Mouse (Mus musculus) liver, adult (tissue): ENCODE measurements around the gene Fam219a.

Experiments used
- GATA4 ChIP-seq: IDR thresholded peaks from 2 replicates; pipeline ENCODE4 v1.6.1; 2014; ENCODE audit warnings: mild to moderate bottlenecking, low read length; ENCODE audit not compliant: insufficient replicate concordance

Fam219a gene

DNA sequence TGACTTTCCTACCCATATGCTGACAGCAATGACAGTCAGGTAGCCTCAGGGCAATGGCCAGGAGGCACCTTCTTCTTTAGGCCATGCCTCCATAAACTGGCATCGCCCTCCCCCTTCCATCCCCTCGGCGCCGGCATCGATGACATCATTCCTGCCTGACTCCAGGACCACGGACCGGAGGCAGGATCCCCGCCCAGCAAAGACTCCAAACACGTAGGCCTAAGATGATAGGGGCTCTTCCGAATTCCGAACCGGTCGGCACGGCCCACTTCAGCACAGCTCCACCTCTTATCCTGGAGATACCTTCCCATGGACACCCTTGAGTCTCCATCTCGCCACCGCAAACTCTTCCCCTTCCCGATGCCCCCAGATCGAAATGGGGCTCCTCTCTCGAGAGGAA lies 1.1 kb downstream of the Fam219a start:
- TF ChIP-seq GATA4 = peak; percentile 40; the same call in 1 of the 2 replicates

DNA sequence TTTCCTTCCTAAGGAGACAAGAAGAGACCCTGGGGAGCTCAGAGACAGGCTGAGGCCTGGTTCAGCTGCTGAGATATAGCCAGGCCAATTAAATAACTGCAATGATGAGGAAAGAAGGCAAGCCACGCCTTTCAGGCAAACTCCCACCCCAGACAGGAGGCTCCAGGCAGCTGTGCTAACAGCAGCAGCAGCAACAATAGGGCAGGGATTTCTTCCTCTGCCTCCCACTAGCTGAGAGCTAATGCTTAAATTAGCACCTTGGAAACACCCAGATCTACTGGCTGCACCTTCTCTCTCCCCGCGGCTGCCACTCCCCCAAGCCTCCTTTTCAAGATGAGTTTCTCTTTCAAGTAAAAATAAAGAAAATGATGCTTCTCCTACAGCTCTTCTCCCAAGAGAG lies 3.2 kb downstream of the Fam219a start:
- TF ChIP-seq GATA4 = no peak

DNA sequence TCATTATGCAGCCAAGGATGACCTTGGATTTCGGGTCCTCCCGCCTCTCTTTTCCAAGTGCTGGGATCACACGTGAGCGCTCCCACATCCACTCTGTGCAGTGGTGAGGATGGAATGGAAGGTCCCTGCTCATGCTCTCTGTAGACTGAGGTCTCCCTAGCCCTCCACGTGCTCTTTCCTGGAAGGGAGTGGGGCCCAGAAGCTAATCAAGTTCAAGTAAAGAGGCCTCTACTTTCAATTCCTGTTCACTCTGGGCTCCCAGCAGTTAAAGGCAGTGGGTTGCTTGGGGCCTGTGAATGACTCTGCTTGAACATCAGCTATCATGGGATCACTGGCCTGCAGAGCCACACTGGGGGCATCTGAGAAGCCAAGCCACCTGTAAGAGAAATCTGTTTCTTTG lies 6.0 kb downstream of the Fam219a start:
- TF ChIP-seq GATA4 = no peak

DNA sequence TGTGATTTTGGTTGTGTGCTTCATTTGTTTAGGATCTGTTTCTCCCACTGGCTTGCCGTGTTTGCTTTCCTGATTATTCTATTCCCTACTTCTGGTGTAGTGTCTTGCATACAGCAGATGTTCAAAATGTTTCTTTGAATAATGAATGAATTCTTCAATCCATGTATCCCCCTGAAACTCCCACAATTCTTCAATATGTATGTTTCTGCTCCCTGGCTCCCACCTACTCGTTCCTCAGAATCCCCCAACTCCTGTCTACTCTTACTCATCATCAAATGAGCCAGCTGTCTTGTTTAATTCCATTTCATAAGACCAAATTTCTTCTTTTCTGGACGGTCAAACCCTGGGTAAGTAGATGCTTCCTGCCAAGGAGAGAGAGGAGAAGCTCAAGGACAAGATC lies 12.2 kb downstream of the Fam219a start:
- TF ChIP-seq GATA4 = no peak

DNA sequence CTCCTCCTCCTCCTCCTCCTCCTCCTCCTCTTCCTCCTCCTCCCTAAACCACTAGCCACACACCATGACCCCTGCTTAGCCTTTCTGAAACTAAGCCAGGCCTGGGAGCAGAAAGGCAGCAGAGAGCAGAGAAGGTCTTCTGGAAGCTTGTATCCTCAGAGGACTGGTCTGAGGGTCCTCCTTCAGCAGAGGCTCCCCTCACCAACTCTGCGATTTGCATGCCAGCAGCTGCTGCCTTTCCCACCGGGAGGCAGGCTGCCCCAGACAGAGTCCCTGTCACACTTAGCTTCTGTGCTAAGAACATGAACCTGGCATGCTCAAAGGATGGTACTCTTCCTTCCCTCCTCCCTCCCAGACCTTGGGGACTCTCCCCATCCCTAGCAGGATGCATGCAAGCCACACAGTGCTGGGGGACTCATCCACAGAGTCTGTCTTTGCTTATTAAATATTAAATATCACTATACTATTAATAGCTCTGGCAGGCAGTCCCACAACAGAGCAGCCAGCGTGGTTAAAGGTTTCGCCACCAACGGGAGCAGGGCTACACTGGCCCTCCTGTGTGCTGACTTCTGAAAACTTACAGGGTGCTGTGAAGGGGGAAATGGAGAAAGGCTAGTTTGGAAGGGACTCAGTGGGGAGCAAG lies 12.9 kb downstream of the Fam219a start:
- no peak for TF ChIP-seq GATA4

DNA sequence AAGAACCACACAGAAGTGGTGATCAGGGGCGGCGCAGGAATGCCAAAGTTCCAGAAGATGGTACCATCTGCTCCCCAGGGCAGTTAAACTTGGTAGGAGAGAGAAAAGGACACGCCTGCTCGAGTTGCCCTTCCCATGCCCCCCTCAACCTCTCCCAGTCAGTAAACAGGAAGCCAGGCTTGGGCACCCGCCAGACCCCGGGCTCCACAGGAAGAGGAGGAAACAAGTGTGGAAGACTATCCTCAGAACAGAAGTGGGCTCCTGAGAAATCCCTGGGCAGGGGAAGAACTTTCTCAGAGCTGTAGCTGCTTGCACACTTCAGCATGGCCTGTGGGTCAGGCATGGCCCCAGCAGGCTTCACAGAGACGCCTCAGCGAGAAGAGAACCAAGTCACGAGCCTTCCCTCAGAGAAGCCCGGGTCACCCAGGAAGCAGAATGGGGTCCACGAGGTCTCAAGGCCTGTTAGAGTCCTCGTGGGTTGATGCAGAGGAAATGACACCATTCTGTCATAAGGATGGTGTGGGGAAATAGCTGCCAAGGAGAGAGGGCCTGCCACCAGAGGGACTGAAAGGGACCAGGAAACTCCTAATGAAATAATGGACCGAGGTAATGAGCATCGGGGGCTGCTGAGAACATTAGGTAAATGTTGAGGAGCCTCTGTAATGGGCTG lies 14.2 kb downstream of the Fam219a start:
- no peak for TF ChIP-seq GATA4

DNA sequence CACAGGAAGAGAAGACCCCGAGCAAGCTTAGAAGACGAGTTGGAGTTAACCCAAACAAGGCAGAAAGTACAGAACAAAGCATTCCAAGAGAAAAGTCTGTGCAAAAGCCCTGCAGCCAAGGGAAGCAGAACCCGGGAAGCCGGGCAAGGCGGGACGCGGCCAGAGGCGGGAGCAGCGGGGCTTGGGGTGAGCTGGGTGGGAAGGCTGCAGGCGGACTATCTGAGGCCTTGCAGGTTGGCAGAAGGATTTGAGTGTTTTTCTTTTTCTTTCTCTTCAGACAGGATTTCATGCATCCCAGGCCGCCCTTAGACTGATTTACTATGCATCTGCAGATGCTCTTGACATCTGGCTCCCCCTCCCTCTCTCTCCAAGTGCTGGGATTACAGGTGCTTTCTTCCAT lies 16.2 kb downstream of the Fam219a start:
- no peak for TF ChIP-seq GATA4

DNA sequence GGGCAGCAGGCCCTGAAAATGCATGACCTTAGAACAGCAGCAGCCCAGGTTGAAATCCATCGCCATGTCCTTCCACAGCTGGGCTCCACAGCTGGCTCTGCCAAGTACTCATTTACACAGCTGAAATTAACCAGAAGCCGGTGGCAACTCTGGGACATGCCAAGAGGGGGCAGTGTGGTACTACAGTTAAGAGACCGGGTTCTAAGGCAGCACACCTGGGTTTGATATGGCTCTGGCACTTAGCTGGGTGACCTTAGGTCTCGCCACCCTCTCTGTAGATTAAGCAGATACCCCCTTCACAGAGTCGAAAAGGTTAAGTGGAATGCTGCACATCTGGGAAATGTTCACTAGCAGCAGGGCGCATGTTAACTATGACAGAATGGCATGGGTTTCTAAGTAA lies 16.8 kb downstream of the Fam219a start:
- no peak for TF ChIP-seq GATA4

DNA sequence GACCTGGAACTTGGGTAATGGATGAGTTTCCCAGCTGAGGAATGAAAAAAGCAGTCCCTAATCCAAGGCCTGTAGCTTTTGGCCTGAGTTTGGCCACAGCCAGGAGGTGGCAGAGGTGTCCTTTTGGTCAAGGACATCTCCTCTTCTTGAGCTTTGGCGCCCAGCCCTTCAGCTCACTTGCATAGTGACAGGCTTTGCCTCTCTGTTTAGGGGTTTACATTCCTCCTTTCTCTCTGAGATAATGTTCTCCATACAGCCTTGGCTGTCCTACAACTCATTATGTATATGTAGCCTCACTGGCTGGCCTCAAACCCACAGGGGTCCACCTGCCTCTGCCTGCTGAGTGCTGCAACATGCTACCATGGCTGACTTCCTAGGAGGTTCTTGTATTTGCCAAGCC lies 22.3 kb downstream of the Fam219a start:
- TF ChIP-seq GATA4 = no peak

DNA sequence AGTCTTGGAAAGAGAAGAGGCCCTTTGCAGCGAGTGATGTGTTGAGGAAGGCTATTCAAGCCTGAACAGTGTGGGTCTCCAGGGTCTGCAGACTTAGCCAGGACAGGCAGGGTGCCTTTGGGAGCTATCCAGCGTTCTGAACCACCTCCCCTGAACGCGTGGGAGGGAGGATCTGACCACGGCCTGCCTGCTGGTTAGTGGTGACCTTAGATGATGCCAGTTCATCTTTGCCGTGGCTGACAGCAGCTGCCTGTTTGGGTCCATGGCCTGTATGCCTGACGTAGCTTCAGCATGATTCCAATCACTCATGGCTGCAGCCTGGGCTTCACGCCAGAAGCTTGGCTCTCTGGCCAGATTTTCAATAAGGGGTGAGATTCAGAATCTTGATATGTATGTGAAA lies 23.4 kb downstream of the Fam219a start:
- no peak for TF ChIP-seq GATA4

DNA sequence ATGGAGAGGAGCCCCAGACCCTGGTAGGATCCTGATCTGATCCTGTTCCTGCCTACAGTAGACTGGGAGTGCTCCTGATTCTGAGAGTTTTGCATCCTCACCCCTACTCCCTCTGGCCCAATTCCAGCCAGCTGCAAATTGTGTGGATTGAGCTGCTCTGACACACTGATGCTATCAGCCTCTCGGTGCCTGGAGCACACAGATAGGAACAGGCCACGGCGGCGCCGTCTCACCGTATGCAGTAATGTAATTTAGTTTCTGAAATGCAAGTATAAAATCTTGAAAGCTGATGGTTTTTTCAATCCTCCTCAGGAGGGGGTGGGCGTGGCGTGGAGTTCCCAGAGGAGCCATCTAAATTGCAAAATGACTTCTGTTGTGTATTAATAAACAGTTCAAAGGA lies 27.2 kb downstream of the Fam219a start:
- TF ChIP-seq GATA4 = no peak

DNA sequence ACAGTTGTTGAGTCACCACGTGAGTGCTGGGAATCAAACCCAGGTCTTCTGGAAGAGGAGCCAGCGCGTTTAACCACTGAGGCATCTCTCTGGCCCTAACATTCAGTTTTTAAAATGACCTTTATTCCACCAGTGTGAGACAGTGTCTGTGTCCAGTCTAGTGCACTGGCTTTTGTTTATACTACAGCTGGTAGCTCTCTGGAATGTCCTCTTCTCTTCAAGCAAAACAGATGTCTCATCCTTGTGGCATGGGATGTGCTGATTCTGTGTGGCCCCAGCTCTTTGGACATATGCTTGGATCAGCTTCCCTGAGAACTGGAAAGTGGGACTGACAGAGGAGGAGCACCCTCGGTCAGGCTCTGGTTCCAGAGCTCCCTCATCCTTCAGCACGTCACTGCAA lies 34.5 kb downstream of the Fam219a start:
- TF ChIP-seq GATA4 = no peak

DNA sequence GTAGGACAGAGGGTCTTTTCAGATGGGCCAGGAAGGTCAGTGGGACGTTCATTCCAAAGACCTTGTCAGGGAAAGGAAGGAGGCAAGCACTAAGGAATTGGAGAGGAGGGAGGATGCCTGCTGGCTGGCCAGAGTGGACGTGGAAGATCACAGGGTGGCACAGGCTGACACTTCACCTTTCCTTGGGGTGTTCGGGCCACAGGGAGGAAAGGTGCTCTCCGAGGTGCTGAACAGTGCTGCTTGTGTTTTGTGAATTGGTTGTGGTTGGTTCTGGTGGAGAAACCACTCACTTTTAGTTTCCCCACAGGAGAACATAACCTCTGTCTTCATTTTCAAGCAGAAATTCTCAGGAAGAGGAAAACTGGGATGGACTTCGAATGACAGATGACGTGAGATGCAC lies 36.9 kb downstream of the Fam219a start:
- no peak for TF ChIP-seq GATA4

DNA sequence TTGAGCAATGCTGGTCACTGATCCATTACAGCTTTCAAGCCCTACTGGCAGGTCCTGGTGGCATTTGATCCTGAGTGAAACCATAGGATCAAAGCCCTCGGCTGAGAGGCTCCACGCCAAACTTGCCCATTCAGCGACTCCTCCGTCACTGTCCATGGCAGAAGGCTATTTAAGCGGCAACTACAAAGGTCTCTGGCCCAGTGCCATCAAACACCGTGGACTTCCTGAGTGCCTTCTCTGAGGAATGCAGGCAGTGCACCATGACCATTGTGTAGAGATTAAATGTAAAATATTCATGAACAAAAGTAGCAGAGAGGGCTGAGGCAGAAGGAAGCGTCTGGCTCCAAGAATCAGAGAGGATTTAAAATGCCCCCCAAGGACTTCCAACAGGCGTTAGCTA lies 41.3 kb downstream of the Fam219a start:
- no peak for TF ChIP-seq GATA4

DNA sequence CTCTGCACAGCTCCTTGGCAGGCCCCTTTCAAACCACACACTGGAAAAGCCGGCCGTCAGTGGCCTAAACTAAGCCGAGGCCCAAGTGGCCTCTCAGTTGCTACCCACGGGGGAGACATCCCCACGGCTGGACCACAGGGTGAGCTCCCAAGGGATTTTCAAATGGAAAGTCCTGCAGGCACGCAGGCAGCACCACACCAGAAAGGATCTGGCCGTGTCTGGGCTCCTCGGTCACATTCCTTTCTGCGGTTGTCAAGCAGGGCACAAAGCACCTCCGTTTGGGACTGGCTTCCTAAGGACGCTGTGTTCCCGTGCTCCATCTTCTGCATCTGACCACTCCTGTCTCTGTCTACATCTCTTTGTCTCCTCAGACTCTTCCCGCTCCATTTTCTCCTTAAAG lies 42.3 kb downstream of the Fam219a start:
- no peak for TF ChIP-seq GATA4

DNA sequence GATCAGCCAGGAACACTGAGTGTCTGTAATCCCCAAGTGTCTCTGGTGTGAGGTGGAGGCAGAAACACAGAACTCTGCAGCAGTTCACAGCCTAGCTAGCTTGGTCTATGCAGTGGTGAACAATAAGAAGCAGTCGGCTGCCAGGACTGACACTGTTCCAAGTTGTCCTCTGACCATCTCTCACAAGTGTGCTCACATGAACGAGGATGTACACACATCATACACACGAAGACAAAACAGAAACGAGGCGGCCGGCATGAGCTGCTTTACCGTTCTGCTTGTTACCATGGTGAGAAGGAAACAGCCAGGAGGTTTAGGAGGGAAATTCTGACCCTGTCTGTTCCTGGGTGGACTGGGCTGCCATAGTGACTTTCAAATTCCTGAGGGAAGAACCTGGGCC lies 42.8 kb downstream of the Fam219a start:
- TF ChIP-seq GATA4 = no peak

DNA sequence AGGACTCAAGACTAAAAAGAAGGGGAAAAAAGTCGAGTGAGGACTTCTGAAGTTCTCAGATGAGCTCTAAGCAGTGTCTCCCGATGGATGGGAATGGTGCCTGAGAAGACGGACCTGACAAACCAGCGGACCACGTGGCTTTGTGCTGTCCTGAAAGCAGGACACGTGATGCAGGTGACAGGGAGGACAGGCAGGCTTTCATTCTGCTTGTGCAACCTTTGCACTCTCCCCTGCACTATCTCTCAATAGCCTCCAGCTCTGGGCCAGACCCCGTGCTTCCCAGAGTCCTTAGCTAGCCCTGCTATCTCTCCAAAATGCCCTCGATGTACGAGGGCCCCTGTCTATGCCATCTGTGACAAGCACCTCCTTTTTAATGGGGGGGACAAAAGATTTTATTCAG lies 44.5 kb downstream of the Fam219a start:
- TF ChIP-seq GATA4 = no peak
